Mouse (Mus musculus): ENCODE results near the gene Lyzl4. TPM values are rescaled to one million over a fixed set of nuclear protein-coding genes. Genes with fewer than 3 reads are reported as not detected.

Lyzl4 gene
- total and polyA plus RNA-seq, 2 experiments from 2014 or later: not detected

DNA sequence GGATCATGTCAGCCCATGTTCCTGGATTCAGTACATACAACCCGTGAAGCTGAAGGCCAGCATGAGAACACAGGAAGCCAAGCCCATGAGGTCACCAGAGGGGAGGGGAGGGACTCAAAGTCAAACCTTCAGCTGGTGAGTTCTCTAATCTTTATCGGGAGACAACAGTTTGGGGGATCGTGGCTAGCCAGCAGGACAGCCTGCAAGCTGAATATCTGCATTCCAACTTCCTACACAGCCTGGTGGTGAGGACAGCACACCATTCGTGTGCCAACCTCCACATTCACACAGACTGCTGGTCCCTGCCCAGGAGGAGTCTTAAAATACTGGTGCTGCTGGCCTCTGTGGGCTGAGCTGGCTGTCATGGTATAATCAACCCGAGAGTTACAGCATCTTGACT lies 85.0 kb downstream of the Lyzl4 start:
- Histone ChIP-seq H3K4me2 (ENCODE audit: low read depth, low read length, poor library complexity, severe bottlenecking) (no peak overlapping the region), H3K9me3 (ENCODE audit: low read length) (no peaks in the 10 kb centered on the region), H3K27ac (ENCODE audit: low read depth, low read length) (no peak overlapping the region), H3K4me1 (ENCODE audit: insufficient read depth, low read length) (peaks cover 4% of the 10 kb centered on the region; the same call in 1 of the 2 replicates), H3K4me3 (ENCODE audit: low read depth, low read length) (no peak overlapping the region), H3K9ac (replicated peaks; ENCODE audit: low read length, poor library complexity, severe bottlenecking) (no peak overlapping the region), H3K27me3 (ENCODE audit: insufficient read depth, low read length) (no peaks in the 10 kb centered on the region), H3K36me3 (ENCODE audit: insufficient read depth, low read length) (no peaks in the 10 kb centered on the region)
- ATAC-seq (ENCODE audit: low FRiP score): no peak
- no peak for TF ChIP-seq CTCF (IDR thresholded peaks at IDR 0.05)
- 66% methylated on average over 5 of the region's 5 CpGs for WGBS
- DNase-seq (ENCODE audit: low spot score): no peak

GRCm38 (mm10) chr9:121555395-121556000 lies 86.4 kb downstream of the Lyzl4 start:
- Histone ChIP-seq H3K9me3 (ENCODE audit: low read length) (no peaks in the 10 kb centered on the region), H3K4me2 (ENCODE audit: low read depth, low read length, poor library complexity, severe bottlenecking) (peak overlapping the region; percentile 15; the same call in 1 of the 2 replicates), H3K4me3 (ENCODE audit: low read depth, low read length) (no peak overlapping the region), H3K9ac (replicated peaks; ENCODE audit: low read length, poor library complexity, severe bottlenecking) (no peak overlapping the region), H3K27ac (ENCODE audit: low read depth, low read length) (no peak overlapping the region), H3K27me3 (ENCODE audit: insufficient read depth, low read length) (no peaks in the 10 kb centered on the region), H3K36me3 (ENCODE audit: insufficient read depth, low read length) (no peaks in the 10 kb centered on the region), H3K4me1 (ENCODE audit: insufficient read depth, low read length) (peaks cover 4% of the 10 kb centered on the region; the same call in 1 of the 2 replicates)
- WGBS: 37% methylated on average over 9 of the region's 9 CpGs
- no peak for TF ChIP-seq CTCF (IDR thresholded peaks at IDR 0.05)
- peak; percentile 72 for DNase-seq (ENCODE audit: low spot score)
- no peak for ATAC-seq (ENCODE audit: low FRiP score)

DNA sequence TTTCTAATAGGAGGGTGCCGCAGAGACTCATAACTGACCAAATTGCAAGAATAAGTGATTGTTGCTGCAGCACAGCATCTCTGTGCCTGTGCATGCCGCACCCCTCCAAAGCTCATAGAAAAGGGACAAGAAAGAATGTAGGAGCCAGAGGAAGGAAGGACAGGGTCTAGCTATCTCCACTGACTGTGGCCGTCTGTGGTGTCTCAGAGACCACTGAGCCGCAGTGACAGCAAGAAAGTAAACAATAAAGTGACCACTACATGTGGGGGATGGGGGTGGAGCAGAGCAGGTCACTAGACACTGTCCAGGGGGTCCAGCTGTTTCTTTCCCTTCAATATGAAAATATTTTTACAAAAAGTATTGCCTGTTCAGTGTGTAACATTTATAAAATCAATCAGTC lies 88.3 kb downstream of the Lyzl4 start:
- H3K9me3 ChIP-seq (ENCODE audit: low read length): no peaks in the 10 kb centered on the region
- DNase-seq (ENCODE audit: low spot score) (no peak), ATAC-seq (ENCODE audit: low FRiP score) (no peak)
- no peaks in the 10 kb centered on the region for H3K27me3 ChIP-seq (ENCODE audit: insufficient read depth, low read length)
- no peak overlapping the region for H3K9ac ChIP-seq (replicated peaks; ENCODE audit: low read length, poor library complexity, severe bottlenecking)
- no peak overlapping the region for H3K4me3 ChIP-seq (ENCODE audit: low read depth, low read length)
- no peak for TF ChIP-seq CTCF (IDR thresholded peaks at IDR 0.05)
- H3K4me1 ChIP-seq (ENCODE audit: insufficient read depth, low read length): peaks cover 4% of the 10 kb centered on the region; the same call in 1 of the 2 replicates
- no peak overlapping the region for H3K4me2 ChIP-seq (ENCODE audit: low read depth, low read length, poor library complexity, severe bottlenecking)
- 69% methylated on average over 4 of the region's 4 CpGs for WGBS
- no peaks in the 10 kb centered on the region for H3K36me3 ChIP-seq (ENCODE audit: insufficient read depth, low read length)
- H3K27ac ChIP-seq (ENCODE audit: low read depth, low read length): no peak overlapping the region

- no peak for TF ChIP-seq CTCF (IDR thresholded peaks at IDR 0.05)
- Histone ChIP-seq H3K4me3 (ENCODE audit: low read depth, low read length) (no peak overlapping the region), H3K9me3 (ENCODE audit: low read length) (no peaks in the 10 kb centered on the region), H3K36me3 (ENCODE audit: insufficient read depth, low read length) (no peaks in the 10 kb centered on the region), H3K4me1 (ENCODE audit: insufficient read depth, low read length) (no peaks in the 10 kb centered on the region), H3K27me3 (ENCODE audit: insufficient read depth, low read length) (no peaks in the 10 kb centered on the region), H3K9ac (replicated peaks; ENCODE audit: low read length, poor library complexity, severe bottlenecking) (no peak overlapping the region), H3K4me2 (ENCODE audit: low read depth, low read length, poor library complexity, severe bottlenecking) (no peak overlapping the region), H3K27ac (ENCODE audit: low read depth, low read length) (no peak overlapping the region)
- DNase-seq (ENCODE audit: low spot score) (peak; percentile 41), ATAC-seq (ENCODE audit: low FRiP score) (no peak)
- WGBS: 52% methylated on average over 5 of the region's 5 CpGs
Measured at GRCm38 (mm10) chr9:121550327-121550771, 91.5 kb downstream of the Lyzl4 start.

DNA sequence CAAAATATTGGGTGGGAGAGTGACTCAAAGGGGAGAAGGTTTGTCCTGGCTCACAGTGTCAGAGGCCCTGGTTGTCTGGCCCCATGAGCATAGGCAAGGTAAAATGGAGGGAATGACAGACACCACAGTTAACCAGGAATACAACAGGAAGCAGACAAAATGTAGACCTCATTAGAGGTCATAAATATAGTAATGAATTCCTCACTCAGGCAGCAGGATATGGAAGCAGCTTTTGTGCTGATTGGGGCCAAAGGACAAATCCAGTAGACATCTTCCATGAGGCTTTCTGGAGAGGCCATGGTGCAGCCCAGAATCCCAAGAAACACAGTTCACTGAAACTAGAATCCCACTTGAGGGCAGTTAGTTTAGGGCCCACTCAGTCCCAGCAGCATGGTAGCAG lies 92.5 kb downstream of the Lyzl4 start:
- DNase-seq (ENCODE audit: low spot score) (no peak), ATAC-seq (ENCODE audit: low FRiP score) (no peak)
- Histone ChIP-seq H3K9me3 (ENCODE audit: low read length) (no peaks in the 10 kb centered on the region), H3K4me1 (ENCODE audit: insufficient read depth, low read length) (no peaks in the 10 kb centered on the region), H3K4me3 (ENCODE audit: low read depth, low read length) (no peak overlapping the region), H3K9ac (replicated peaks; ENCODE audit: low read length, poor library complexity, severe bottlenecking) (no peak overlapping the region), H3K27ac (ENCODE audit: low read depth, low read length) (no peak overlapping the region), H3K27me3 (ENCODE audit: insufficient read depth, low read length) (no peaks in the 10 kb centered on the region), H3K4me2 (ENCODE audit: low read depth, low read length, poor library complexity, severe bottlenecking) (no peak overlapping the region), H3K36me3 (ENCODE audit: insufficient read depth, low read length) (no peaks in the 10 kb centered on the region)
- no peak for TF ChIP-seq CTCF (IDR thresholded peaks at IDR 0.05)

- ATAC-seq (ENCODE audit: low FRiP score): no peak
- TF ChIP-seq CTCF (IDR thresholded peaks at IDR 0.05): no peak
- no peaks in the 10 kb centered on the region for H3K36me3 ChIP-seq (ENCODE audit: insufficient read depth, low read length)
Measured at GRCm38 (mm10) chr9:121549010-121549409, 92.9 kb downstream of the Lyzl4 start.

More at GRCm38 (mm10) chr9:121549010-121549409, 92.9 kb downstream of the Lyzl4 start:
- Histone ChIP-seq H3K4me1 (ENCODE audit: insufficient read depth, low read length) (no peaks in the 10 kb centered on the region), H3K4me2 (ENCODE audit: low read depth, low read length, poor library complexity, severe bottlenecking) (no peak overlapping the region), H3K4me3 (ENCODE audit: low read depth, low read length) (no peak overlapping the region), H3K27ac (ENCODE audit: low read depth, low read length) (no peak overlapping the region), H3K27me3 (ENCODE audit: insufficient read depth, low read length) (no peaks in the 10 kb centered on the region), H3K9me3 (ENCODE audit: low read length) (no peaks in the 10 kb centered on the region), H3K9ac (replicated peaks; ENCODE audit: low read length, poor library complexity, severe bottlenecking) (no peak overlapping the region)
- DNase-seq (ENCODE audit: low spot score): no peak
- WGBS: 68% methylated on average over 5 of the region's 5 CpGs
